Mouse (Mus musculus) embryonic facial prominence, embryonic 10.5 days (tissue): ENCODE data around the gene Ckap4. TPM values are rescaled to one million over a fixed set of nuclear protein-coding genes. Genes with fewer than 3 reads are reported as not detected.

Experiments used
- DNase-seq: peaks from one replicate; pipeline ENCODE4 v3.0.0-alpha.2; 2017; ENCODE audit warnings: low spot score
- H3K27ac ChIP-seq: fragments of 300-500 bp; sonication (generic); replicated peaks from 2 replicates; pipeline ENCODE4 v1.5.1; 2016; ENCODE audit warnings: mild to moderate bottlenecking
- H3K27me3 ChIP-seq: fragments of 300-500 bp; sonication (generic); replicated peaks from 2 replicates; pipeline ENCODE4 v1.6.1; 2016; ENCODE audit warnings: low read depth, mild to moderate bottlenecking; ENCODE audit not compliant: poor library complexity, severe bottlenecking
- H3K36me3 ChIP-seq: fragments of 300-500 bp; sonication (generic); replicated peaks from 2 replicates; pipeline ENCODE4 v1.6.1; 2016; ENCODE audit warnings: mild to moderate bottlenecking, moderate library complexity
- H3K4me1 ChIP-seq: fragments of 300-500 bp; sonication (generic); 2 replicates; pipeline ENCODE4 v1.6.1; 2016
- H3K4me3 ChIP-seq: fragments of 300-500 bp; sonication (generic); 2 replicates; pipeline ENCODE4 v1.5.1; 2016; ENCODE audit warnings: mild to moderate bottlenecking, moderate library complexity
- H3K9me3 ChIP-seq: fragments of 300-500 bp; sonication (generic); 2 replicates; pipeline ENCODE4 v1.6.1; 2016; ENCODE audit warnings: mild to moderate bottlenecking
- WGBS: fragments of 180-500 bp; shearing (Covaris S2); methylation state at CpG from one replicate; pipeline ENCODE4 v1.1.7; 2016; 5-methylcytosine and 5-hydroxymethylcytosine counted together
- polyA plus RNA-seq: library from polyadenylated mRNA; unstranded; fragments of >200 nt; fragmentation: Nextera tagmentation; extraction: Ambion mirVana; gene quantifications from 2 replicates; pipeline ENCODE4 v1.2.1, GENCODE M21; 2016

Ckap4 gene
- polyA plus RNA-seq, 1 experiment from 2014 or later: 61.2 TPM

- 49% methylated on average over 13 of the region's 13 CpGs for WGBS
- Histone ChIP-seq H3K27me3 (peaks cover 5% of the 10 kb centered on the region), H3K27ac (peak overlapping the region; percentile 51; the same call in 1 of the 2 replicates), H3K36me3 (no peaks in the 10 kb centered on the region), H3K4me1 (peaks cover 15% of the 10 kb centered on the region), H3K4me3 (peak overlapping the region; percentile 3; the same call in 1 of the 2 replicates), H3K9me3 (peaks cover 6% of the 10 kb centered on the region; the same call in 1 of the 2 replicates)
- peak; percentile 65 for DNase-seq
Observed at GRCm38 (mm10) chr10:84562567-84563554, 29.0 kb upstream of the Ckap4 start.

- peak overlapping the region; percentile 51; the same call in 1 of the 2 replicates for H3K27ac ChIP-seq
- peaks cover 15% of the 10 kb centered on the region for H3K4me1 ChIP-seq
- 48% methylated on average over 5 of the region's 5 CpGs for WGBS
- no peaks in the 10 kb centered on the region for H3K36me3 ChIP-seq
- peak; percentile 27 for DNase-seq
- no peaks in the 10 kb centered on the region; the same call in 1 of the 2 replicates for H3K27me3 ChIP-seq
- no peak overlapping the region for H3K4me3 ChIP-seq
- peaks cover 6% of the 10 kb centered on the region; the same call in 1 of the 2 replicates for H3K9me3 ChIP-seq
Observed at GRCm38 (mm10) chr10:84562121-84562520, 28.3 kb upstream of the Ckap4 start.

- H3K4me1 ChIP-seq: peaks cover 15% of the 10 kb centered on the region
- DNase-seq: no peak
- H3K9me3 ChIP-seq: peaks cover 6% of the 10 kb centered on the region; the same call in 1 of the 2 replicates
- no peaks in the 10 kb centered on the region for H3K36me3 ChIP-seq
- no peak overlapping the region for H3K4me3 ChIP-seq
- H3K27me3 ChIP-seq: no peaks in the 10 kb centered on the region; the same call in 1 of the 2 replicates
- 94% methylated on average over 4 of the region's 4 CpGs for WGBS
- no peak overlapping the region for H3K27ac ChIP-seq
Observed at GRCm38 (mm10) chr10:84559986-84560385, 26.1 kb upstream of the Ckap4 start.

GRCm38 (mm10) chr10:84558511-84558910, 24.6 kb upstream of the Ckap4 start:
- H3K4me1 ChIP-seq: peaks cover 21% of the 10 kb centered on the region
- peaks cover 6% of the 10 kb centered on the region; the same call in 1 of the 2 replicates for H3K9me3 ChIP-seq
- no peak overlapping the region for H3K27ac ChIP-seq
- H3K36me3 ChIP-seq: no peaks in the 10 kb centered on the region
- no peak for DNase-seq
- H3K27me3 ChIP-seq: no peaks in the 10 kb centered on the region
- WGBS: 86% methylated on average over 1 of the region's 1 CpGs
- no peak overlapping the region for H3K4me3 ChIP-seq

- peaks cover 6% of the 10 kb centered on the region; the same call in 1 of the 2 replicates for H3K4me1 ChIP-seq
- WGBS: 72% methylated on average over 2 of the region's 2 CpGs
- H3K27me3 ChIP-seq: no peaks in the 10 kb centered on the region
- H3K9me3 ChIP-seq: peaks cover 6% of the 10 kb centered on the region; the same call in 1 of the 2 replicates
- DNase-seq: no peak
- H3K27ac ChIP-seq: no peak overlapping the region
- no peaks in the 10 kb centered on the region for H3K36me3 ChIP-seq
- no peak overlapping the region for H3K4me3 ChIP-seq
Observed at GRCm38 (mm10) chr10:84556120-84556519, 22.3 kb upstream of the Ckap4 start.

GRCm38 (mm10) chr10:84554291-84555009, 20.6 kb upstream of the Ckap4 start:
- 35% methylated on average over 6 of the region's 6 CpGs for WGBS
- H3K27ac ChIP-seq: no peak overlapping the region; the same call in 1 of the 2 replicates
- H3K4me3 ChIP-seq: no peak overlapping the region
- H3K4me1 ChIP-seq: peaks cover 6% of the 10 kb centered on the region; the same call in 1 of the 2 replicates
- no peaks in the 10 kb centered on the region for H3K36me3 ChIP-seq
- DNase-seq: no peak
- peaks cover 6% of the 10 kb centered on the region; the same call in 1 of the 2 replicates for H3K9me3 ChIP-seq
- H3K27me3 ChIP-seq: no peaks in the 10 kb centered on the region

- Histone ChIP-seq H3K9me3 (no peaks in the 10 kb centered on the region), H3K27ac (no peak overlapping the region), H3K27me3 (no peaks in the 10 kb centered on the region), H3K4me3 (no peak overlapping the region), H3K36me3 (no peaks in the 10 kb centered on the region), H3K4me1 (peaks cover 9% of the 10 kb centered on the region; the same call in 1 of the 2 replicates)
- no peak for DNase-seq
- WGBS: 90% methylated on average over 2 of the region's 2 CpGs
Observed at GRCm38 (mm10) chr10:84552477-84552876, 18.6 kb upstream of the Ckap4 start.

GRCm38 (mm10) chr10:84551846-84552245, 18.0 kb upstream of the Ckap4 start:
- Histone ChIP-seq H3K27ac (no peak overlapping the region), H3K9me3 (no peaks in the 10 kb centered on the region), H3K27me3 (no peaks in the 10 kb centered on the region), H3K36me3 (no peaks in the 10 kb centered on the region), H3K4me3 (no peak overlapping the region), H3K4me1 (peaks cover 9% of the 10 kb centered on the region; the same call in 1 of the 2 replicates)
- WGBS: 92% methylated on average over 3 of the region's 3 CpGs
- no peak for DNase-seq

GRCm38 (mm10) chr10:84549920-84550293, 16.0 kb upstream of the Ckap4 start:
- DNase-seq: no peak
- Histone ChIP-seq H3K27ac (no peak overlapping the region), H3K27me3 (no peaks in the 10 kb centered on the region), H3K4me3 (no peak overlapping the region), H3K4me1 (peaks cover 15% of the 10 kb centered on the region), H3K9me3 (no peaks in the 10 kb centered on the region), H3K36me3 (no peaks in the 10 kb centered on the region)
- 87% methylated on average over 10 of the region's 10 CpGs for whole genome bisulfite sequencing

GRCm38 (mm10) chr10:84549146-84549919, 15.5 kb upstream of the Ckap4 start:
- Histone ChIP-seq H3K36me3 (no peaks in the 10 kb centered on the region), H3K4me1 (peaks cover 17% of the 10 kb centered on the region), H3K9me3 (no peaks in the 10 kb centered on the region), H3K27me3 (no peaks in the 10 kb centered on the region), H3K4me3 (no peak overlapping the region), H3K27ac (no peak overlapping the region)
- DNase-seq: no peak
- 86% methylated on average over 17 of the region's 17 CpGs for WGBS

GRCm38 (mm10) chr10:84544841-84545610, 11.2 kb upstream of the Ckap4 start:
- no peaks in the 10 kb centered on the region for H3K27me3 ChIP-seq
- no peak overlapping the region for H3K4me3 ChIP-seq
- WGBS: 65% methylated on average over 7 of the region's 7 CpGs
- no peaks in the 10 kb centered on the region for H3K36me3 ChIP-seq
- H3K27ac ChIP-seq: no peak overlapping the region
- H3K4me1 ChIP-seq: peaks cover 21% of the 10 kb centered on the region
- H3K9me3 ChIP-seq: no peaks in the 10 kb centered on the region
- no peak for DNase-seq
